9 mouse cellular contexts compared by ENCODE assay signal in genomic region chr3:105051103-105051502, GRCm38 (mm10). TPM values are rescaled to one million over a fixed set of nuclear protein-coding genes. Genes with fewer than 3 reads are reported as not detected.
DNase-seq lines count a peak whose midpoint lies in the region; ATAC-seq and TF ChIP-seq lines count a peak whose summit lies in the region.
"Had no signal": no experiment of that assay in that cellular context is flagged by ENCODE, and none has a peak within 500 bp of the region (broad histone marks: within the 10 kb centered on the region; RNA-seq: fewer than 3 reads in every experiment).

No protein-coding gene starts in this region.

- H3K36me3 ChIP-seq in kidney, adult 2 months (ENCODE audit: control insufficient read depth, insufficient read depth, low read length): no peaks in the 10 kb centered on the region
- no peaks in the 10 kb centered on the region for H3K36me3 ChIP-seq in embryonic facial prominence, embryonic 15.5 days
- no peaks in the 10 kb centered on the region for H3K36me3 ChIP-seq in hindbrain, embryonic 16.5 days (ENCODE audit: control insufficient read depth, insufficient read depth, low read length)
- no peaks in the 10 kb centered on the region for H3K36me3 ChIP-seq in midbrain, embryonic 16.5 days (ENCODE audit: control insufficient read depth, insufficient read depth, low read length)

- peak; percentile 27 for DNase-seq in kidney, adult 2 months
- DNase-seq in kidney, adult 8-10 months: no peak
- DNase-seq in layer of hippocampus, adult 9-11 months: no peak
- DNase-seq in spleen, postnatal 36 days (ENCODE audit: low spot score in 2 of 2): no peak
- DNase-seq in adrenal gland, postnatal 25 days: no peak

- TF ChIP-seq POLR2A in kidney, adult 2 months (IDR thresholded peaks at IDR 0.05; ENCODE audit: low read depth, low read length): no peak

- 23% methylated on average over 2 of the region's 2 CpGs for WGBS in kidney, adult 2 months
- 24% methylated on average over 2 of the region's 2 CpGs for WGBS in embryonic facial prominence, embryonic 15.5 days
- WGBS in hindbrain, embryonic 16.5 days: 48% methylated on average over 2 of the region's 2 CpGs
- 63% methylated on average over 2 of the region's 2 CpGs for WGBS in midbrain, embryonic 16.5 days

- H3K27ac ChIP-seq in kidney, adult 2 months (ENCODE audit: insufficient read depth, low read depth, low read length): no peak overlapping the region; the same call in 1 of the 2 replicates
- H3K27ac ChIP-seq in embryonic facial prominence, embryonic 15.5 days (replicated peaks): no peak overlapping the region
- H3K27ac ChIP-seq in hindbrain, embryonic 16.5 days (ENCODE audit: low read depth, low read length): no peak overlapping the region
- H3K27ac ChIP-seq in midbrain, embryonic 16.5 days (ENCODE audit: low read length): no peak overlapping the region

- no peak overlapping the region for H3K4me3 ChIP-seq in kidney, adult 2 months (ENCODE audit: insufficient read depth, low read depth, low read length)
- H3K4me3 ChIP-seq in embryonic facial prominence, embryonic 15.5 days (replicated peaks): peak overlapping the region; percentile 92
- peak overlapping the region; percentile 76 for H3K4me3 ChIP-seq in hindbrain, embryonic 16.5 days (ENCODE audit: low read length)
- H3K4me3 ChIP-seq in midbrain, embryonic 16.5 days (ENCODE audit: low read depth, low read length): peak overlapping the region; percentile 95

- H3K9me3 ChIP-seq in embryonic facial prominence, embryonic 15.5 days (replicated peaks): no peaks in the 10 kb centered on the region
- no peaks in the 10 kb centered on the region for H3K9me3 ChIP-seq in hindbrain, embryonic 16.5 days (ENCODE audit: control insufficient read depth, low read length)
- H3K9me3 ChIP-seq in midbrain, embryonic 16.5 days (replicated peaks; ENCODE audit: control insufficient read depth, low read length, poor library complexity, severe bottlenecking): no peaks in the 10 kb centered on the region

- peak overlapping the region; percentile 74 for H3K4me2 ChIP-seq in embryonic facial prominence, embryonic 15.5 days (replicated peaks)
- peak overlapping the region; percentile 79 for H3K4me2 ChIP-seq in hindbrain, embryonic 16.5 days (ENCODE audit: low read length)
- H3K4me2 ChIP-seq in midbrain, embryonic 16.5 days (ENCODE audit: low read length): peak overlapping the region; percentile 62

- H3K9ac ChIP-seq in embryonic facial prominence, embryonic 15.5 days: no peak overlapping the region
- H3K9ac ChIP-seq in hindbrain, embryonic 16.5 days (ENCODE audit: low read depth, low read length): peak overlapping the region; percentile 94
- peak overlapping the region; percentile 96 for H3K9ac ChIP-seq in midbrain, embryonic 16.5 days (ENCODE audit: low read depth, low read length)

- ATAC-seq in embryonic facial prominence, embryonic 15.5 days (ENCODE audit: insufficient number of reproducible peaks, low FRiP score, low TSS enrichment, low read depth): no peak
- ATAC-seq in hindbrain, embryonic 16.5 days: no peak
- no peak for ATAC-seq in midbrain, embryonic 16.5 days

- peaks cover 24% of the 10 kb centered on the region; the same call in 1 of the 2 replicates for H3K4me1 ChIP-seq in kidney, adult 2 months (ENCODE audit: control insufficient read depth, insufficient read depth, low read length)
- peaks cover 21% of the 10 kb centered on the region for H3K4me1 ChIP-seq in embryonic facial prominence, embryonic 15.5 days
- peaks cover 30% of the 10 kb centered on the region for H3K4me1 ChIP-seq in hindbrain, embryonic 16.5 days (ENCODE audit: control insufficient read depth, insufficient read depth, low read depth, low read length)
- peaks cover 39% of the 10 kb centered on the region for H3K4me1 ChIP-seq in midbrain, embryonic 16.5 days (ENCODE audit: control insufficient read depth, insufficient read depth, low read length)

- no peaks in the 10 kb centered on the region for H3K27me3 ChIP-seq in kidney, adult 2 months (replicated peaks; ENCODE audit: control insufficient read depth, insufficient read depth, low read length)
- H3K27me3 ChIP-seq in embryonic facial prominence, embryonic 15.5 days: no peaks in the 10 kb centered on the region
- H3K27me3 ChIP-seq in hindbrain, embryonic 16.5 days (replicated peaks; ENCODE audit: control insufficient read depth, insufficient read depth, low read length): no peaks in the 10 kb centered on the region
- H3K27me3 ChIP-seq in midbrain, embryonic 16.5 days (ENCODE audit: control insufficient read depth, insufficient read depth, low read depth, low read length): no peaks in the 10 kb centered on the region

- no peak for TF ChIP-seq CTCF in kidney, adult 2 months (conservative IDR thresholded peaks at IDR 0.05; ENCODE audit: insufficient read depth, insufficient read length, low read depth, low read length)

RNA-seq across cellular contexts. Expression of gene Cttnbp2nl, which starts 1.8 kb away (rescaled TPM):
- 3.6 and 4.2 TPM in 2 replicates for polyA plus RNA-seq in kidney, adult 2 months (2012; rRNA removed)
- polyA plus RNA-seq in embryonic facial prominence, embryonic 15.5 days (2015; fragmentation: Nextera tagmentation; extraction: Ambion mirVana): 25.9 and 29.9 TPM in 2 replicates
- 40.6 and 49.4 TPM in 2 replicates for polyA plus RNA-seq in hindbrain, embryonic 16.5 days (2015; fragmentation: Nextera tagmentation; extraction: Ambion mirVana)
- polyA plus RNA-seq in midbrain, embryonic 16.5 days (2015; fragmentation: Nextera tagmentation; extraction: Ambion mirVana): 57.9 and 58.5 TPM in 2 replicates
- 14.1 and 19.3 TPM in 2 replicates for total RNA-seq in adrenal gland, postnatal 25 days (2021)

RNA-seq across cellular contexts. Expression of gene 4930564D02Rik, which starts 15.5 kb away (rescaled TPM):
- not detected in 2 replicates for polyA plus RNA-seq in kidney, adult 2 months (2012; rRNA removed)
- not detected in 2 replicates for polyA plus RNA-seq in embryonic facial prominence, embryonic 15.5 days (2015; fragmentation: Nextera tagmentation; extraction: Ambion mirVana)
- polyA plus RNA-seq in hindbrain, embryonic 16.5 days (2015; fragmentation: Nextera tagmentation; extraction: Ambion mirVana): not detected in 2 replicates
- polyA plus RNA-seq in midbrain, embryonic 16.5 days (2015; fragmentation: Nextera tagmentation; extraction: Ambion mirVana): not detected in 2 replicates
- total RNA-seq in adrenal gland, postnatal 25 days (2021): not detected in 2 replicates
- polyA plus RNA-seq: spleen, adult 2 months had no signal
